Mouse (Mus musculus) embryo, embryonic 11 days (tissue): ENCODE data around the gene Cbl.

Experiments used
- DNase-seq: peaks from one replicate; pipeline ENCODE4 v3.0.0-alpha.2; 2015

Gene Cbl

DNA sequence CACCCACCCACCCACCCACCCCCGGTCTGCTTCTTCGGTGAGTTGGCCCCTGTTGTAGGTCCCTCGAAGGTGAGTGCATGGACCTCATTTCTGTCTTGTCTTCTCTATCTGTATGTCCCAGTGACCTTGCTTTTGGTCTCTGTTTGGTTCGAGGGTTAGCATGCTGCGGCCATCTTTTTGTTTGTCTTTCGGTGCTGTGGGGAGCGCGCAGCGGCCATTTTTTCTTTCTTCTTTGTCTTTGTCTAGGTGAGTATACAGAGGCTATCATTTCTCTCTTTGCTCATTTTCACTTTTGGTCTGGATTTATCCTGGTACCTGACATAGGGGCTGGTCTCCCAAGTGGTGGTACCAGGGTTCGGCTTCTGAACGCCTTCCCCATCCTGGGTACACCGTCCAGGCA is 55.0 kb downstream of the Cbl start:
- no peak for DNase-seq

DNA sequence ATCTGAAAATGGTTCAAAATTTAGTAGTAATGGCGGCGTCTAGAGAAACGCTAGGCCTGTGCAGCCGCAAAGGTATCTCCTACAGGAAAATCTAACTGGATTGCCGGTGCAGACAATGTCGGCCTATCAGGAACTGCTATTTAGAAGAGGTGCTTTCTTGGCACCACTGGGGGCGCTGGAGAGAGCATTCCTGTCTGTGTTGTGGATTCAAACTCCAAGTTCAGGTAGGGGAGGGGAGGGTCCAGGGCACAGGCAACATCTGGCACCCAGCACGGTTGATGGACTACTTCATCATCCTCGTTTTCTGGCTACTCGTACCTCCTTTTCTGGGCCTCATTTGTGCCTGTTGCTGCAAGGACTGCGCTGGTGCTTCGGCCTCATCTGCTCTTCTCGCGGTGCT is 55.5 kb downstream of the Cbl start:
- peak; percentile 41 for DNase-seq

DNA sequence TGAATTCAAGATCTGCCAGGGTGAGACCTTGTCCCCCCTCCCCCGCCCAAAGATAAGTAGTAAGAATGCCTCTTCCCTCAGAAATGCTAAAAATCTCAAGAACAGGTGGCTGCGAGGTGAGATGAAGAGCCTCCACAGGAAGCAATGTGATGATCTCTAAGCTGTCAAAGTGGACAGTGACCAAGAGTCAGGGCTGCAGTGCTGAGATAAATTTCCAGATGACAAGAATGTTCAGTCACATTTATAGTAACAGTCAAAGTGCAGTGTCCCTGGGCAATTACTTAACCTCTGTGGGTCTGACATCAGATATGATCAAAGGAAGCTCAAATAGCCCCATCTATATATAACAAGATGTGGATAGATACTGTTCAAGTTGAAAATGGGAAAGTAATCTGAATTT is 56.4 kb downstream of the Cbl start:
- DNase-seq = no peak

DNA sequence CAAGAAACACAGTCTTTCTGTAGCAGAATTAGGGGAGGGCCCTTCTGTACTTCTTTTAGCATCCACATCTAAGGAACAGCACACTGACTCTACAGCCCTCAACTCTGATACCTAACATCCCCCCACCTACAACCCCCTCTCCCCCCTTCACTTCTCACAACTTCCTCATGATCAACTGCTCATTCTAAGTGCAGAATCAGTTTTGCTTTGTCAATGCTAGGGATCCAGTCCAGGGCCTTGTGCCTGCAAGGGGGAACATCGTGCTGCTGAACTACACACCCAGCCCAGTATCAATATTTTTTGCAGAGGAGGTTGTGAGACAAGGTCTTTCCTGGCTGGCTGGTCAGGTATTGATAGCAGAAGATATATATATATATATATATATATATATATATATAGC is 57.9 kb downstream of the Cbl start:
- DNase-seq = no peak

DNA sequence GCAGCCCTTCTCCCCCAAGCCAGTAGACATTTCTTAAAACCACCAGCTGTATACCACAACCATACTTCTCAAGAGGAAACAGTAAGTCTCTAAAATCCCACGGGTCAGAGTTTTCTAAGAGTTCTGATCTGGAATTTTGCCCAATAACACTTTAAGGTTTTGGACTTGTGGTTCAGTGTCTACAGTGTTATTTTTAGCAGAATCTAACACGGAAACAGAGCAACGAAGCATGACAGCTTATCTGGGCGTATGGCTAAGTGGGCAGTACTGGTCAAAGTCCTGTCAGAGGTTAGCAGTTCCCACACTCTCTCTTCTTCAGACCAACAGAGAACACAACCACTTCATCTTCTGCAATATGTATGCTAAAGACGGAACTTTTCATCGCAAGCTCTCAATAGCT is 58.3 kb downstream of the Cbl start:
- no peak for DNase-seq

DNA sequence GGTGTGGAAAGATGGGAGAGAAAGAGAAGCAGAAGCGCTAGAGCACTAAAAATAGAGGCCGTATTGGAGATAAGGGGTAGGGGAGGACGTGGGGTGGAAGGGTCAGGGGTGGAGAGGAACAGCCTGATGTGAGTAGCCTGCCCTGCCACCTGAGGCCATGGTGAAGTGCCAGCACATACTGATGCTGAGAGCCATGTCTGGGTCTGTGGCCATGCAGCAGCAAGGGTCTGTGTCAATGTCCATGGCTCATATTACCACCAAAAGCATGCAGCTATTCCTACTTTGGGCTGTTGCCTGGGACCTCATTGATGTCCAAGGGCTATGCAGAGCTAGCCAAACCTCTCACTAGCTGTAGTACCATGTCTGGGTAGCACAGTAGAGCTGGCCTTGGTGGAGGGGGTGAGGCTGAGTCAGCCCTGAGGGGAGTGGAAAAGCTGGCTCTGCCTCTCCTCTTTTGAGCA is 63.1 kb downstream of the Cbl start:
- no peak for DNase-seq

DNA sequence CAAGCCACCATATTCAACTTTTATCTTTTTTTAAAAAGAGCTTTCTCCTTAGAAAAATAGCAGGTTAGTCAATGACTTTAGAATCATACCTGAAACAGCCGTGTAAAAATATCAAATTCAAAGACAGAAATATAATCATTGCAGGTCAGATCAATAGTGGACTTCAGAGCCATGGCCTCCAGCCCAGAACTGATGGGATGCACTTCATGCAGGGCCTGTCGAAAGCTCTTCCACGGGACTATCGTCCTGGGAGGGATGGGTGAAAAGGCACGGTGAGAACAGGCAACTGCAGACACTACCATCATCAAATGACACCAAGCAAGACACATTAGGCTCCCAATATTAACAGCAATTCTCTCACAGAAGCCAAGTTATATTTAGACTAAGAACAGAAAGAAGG is 64.9 kb downstream of the Cbl start:
- no peak for DNase-seq

DNA sequence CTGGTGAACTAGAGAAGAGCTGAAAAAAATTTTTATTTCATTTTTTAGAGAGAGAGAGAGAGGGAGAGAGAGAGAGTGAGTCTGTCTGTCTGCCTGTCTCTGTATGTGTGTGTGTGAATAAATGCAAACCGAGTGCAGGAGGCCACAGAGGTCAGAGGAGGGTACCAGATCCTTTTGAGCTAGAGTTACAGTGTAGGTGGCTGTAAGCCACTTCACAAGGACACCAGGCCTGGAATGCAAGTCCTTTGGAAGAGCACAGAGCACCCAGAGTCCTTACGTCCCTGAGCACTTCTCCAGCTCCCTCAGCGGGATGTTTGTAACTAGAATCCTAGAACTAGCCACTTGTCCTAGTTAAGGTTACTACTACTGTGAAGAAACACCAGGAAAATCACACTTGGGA is 74.0 kb downstream of the Cbl start:
- DNase-seq = no peak

DNA sequence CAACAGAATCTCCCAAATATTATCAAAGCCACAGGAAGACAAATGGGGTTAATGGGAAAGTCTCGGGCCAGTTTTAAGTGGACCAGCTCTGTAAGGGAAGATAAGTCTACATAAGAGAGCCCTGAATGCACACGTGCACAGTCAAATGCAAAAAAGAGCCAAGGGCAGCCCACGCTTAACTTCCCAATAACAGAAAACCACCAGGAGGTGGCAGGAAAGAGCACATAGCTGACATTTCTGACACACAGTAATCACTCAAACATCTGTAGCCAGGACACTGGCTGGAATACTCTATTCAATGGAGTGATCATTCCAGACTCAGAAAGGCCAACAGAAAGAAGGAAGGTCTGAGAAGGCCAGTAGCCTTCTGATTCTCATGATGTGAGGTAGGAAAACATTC is 86.6 kb downstream of the Cbl start:
- no peak for DNase-seq

DNA sequence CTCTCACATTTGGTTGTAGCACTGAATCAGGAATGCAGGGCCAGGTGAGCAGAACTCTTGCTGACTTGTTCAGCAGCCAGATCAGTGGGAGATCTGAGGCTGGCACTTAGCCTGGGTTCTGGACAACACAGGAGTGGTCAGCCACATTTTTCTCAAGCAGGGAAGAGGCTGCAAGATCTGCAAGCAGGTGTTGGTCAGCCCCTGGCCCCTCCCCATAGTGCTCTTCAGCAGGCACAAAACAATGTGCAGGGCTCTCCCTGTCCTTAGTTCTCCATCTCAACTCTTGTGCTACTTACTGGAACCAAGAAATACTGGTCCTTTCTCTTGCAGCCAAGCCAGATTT is 89.2 kb downstream of the Cbl start:
- DNase-seq = no peak

DNA sequence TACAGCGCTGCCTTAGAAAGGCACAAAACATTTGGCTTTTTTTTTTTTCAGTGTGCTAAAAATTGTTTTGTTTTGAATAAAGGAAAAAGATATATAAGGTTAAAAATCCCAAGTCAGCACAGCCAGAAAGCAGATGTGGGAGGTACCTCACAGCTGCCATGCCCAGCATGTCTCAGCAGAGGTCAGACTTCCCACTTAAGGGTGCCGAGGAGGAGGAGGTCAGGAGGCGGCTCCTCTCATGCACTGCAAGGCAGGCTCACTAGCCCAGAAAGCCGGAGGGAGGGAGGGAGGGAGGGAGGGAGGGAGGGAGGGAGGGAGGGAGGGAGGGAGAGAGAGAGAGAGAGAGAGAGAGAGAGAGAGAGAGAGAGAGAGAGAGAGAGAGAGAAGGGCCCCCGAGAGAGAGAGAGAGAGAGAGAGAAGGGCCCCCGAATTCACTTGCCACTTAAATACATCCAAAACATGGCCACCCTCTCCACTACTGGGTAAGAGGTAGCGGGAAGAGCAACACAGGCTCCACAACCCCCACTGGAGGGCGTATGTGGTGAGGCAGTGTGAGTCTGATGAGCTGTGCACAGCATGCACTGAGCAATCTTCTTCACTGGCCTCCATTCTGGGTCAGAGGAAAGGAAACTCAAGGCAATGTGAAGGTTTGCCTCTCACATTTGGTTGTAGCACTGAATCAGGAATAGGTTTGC is 89.7 kb downstream of the Cbl start:
- peak; percentile 52 for DNase-seq

DNA sequence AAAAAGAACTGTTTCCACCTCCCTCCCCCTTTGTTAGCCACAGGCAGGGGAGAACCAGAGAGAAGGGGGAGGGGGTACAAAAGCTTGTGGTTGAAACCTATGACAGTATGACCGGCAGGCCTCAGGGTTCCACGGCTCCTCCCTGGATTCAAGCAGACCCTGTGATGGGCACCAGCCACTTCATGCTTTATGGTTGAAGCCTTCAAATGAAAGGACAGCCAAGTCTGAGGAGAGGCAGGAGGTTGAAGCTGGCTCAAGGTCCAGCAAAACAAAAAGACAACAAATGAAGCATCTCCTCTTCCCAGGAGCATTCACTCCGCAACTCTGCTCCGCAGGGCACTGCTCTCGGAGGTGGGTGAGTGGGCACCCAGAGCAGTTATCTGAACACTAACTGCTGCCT is 90.4 kb downstream of the Cbl start:
- DNase-seq = no peak

DNA sequence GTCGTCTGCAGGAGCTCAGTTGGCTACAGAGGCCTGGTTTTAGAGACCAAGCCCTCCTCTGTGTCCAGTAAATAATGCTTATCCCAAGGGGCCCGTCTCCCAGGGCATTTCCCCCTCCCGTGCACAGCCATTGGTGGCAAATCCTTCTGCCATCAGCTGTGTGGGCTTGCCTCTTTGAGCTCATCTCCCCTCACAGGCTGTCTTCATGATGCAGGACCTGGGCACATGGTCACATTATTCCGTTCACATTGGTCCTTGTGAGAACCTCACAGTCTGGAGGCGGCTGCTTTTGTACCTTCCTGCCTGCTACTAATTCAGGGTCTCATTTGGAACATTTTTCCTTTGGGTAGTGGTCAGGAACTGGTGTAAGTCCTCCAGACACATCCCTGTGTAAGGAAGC is 91.9 kb downstream of the Cbl start:
- DNase-seq = no peak

DNA sequence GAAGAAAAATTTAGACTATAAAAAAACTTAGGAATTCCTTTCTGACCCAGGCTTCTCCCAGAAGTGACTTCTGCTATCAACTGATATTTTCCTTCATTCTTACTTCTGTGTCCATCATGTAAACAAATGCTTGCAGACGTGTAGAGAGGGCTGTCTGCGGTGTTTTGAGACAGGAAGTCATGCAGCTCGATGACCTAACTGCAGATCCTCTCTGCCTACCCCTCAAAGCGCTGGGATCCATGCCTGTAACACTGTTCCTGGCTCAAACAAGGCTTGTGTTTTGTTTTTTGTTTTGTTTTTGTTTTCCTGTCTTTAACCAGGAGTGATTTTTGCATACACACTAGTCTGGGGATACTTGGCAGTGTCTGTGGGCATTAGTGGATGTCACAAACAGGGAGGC is 96.0 kb downstream of the Cbl start:
- DNase-seq = no peak

DNA sequence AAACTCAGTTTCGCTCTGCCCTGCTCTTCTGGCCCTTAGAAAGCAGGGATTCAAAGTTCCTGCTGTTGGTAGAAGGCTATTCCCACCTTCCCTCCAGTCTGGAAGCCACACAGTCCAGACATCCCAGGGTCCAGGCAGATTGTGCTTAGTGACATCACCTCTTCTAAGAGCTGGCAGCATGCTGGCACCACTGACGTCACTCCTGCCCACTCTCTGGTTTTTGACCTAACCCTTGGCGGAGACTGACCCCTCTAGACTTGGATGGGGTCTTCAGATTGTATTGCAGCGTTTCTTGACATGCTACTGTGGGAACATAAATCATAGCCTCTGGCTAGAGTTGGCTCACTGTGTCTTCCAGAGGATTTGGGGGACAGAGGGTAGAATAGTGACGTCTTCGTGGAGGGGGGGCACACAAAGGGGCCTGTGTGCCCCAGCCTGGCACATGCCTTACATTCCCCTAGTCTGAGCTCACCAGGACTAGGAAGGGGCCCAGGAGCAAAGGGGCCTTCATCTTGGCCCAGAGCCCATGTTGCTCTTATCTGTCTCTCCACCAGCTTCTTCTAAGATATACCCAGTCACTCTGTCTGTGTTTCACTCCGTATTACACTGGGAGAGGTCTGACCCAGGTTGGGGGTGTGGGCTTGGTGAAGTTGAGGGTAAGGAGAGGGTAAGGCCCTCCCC is 98.0 kb downstream of the Cbl start:
- no peak for DNase-seq

DNA sequence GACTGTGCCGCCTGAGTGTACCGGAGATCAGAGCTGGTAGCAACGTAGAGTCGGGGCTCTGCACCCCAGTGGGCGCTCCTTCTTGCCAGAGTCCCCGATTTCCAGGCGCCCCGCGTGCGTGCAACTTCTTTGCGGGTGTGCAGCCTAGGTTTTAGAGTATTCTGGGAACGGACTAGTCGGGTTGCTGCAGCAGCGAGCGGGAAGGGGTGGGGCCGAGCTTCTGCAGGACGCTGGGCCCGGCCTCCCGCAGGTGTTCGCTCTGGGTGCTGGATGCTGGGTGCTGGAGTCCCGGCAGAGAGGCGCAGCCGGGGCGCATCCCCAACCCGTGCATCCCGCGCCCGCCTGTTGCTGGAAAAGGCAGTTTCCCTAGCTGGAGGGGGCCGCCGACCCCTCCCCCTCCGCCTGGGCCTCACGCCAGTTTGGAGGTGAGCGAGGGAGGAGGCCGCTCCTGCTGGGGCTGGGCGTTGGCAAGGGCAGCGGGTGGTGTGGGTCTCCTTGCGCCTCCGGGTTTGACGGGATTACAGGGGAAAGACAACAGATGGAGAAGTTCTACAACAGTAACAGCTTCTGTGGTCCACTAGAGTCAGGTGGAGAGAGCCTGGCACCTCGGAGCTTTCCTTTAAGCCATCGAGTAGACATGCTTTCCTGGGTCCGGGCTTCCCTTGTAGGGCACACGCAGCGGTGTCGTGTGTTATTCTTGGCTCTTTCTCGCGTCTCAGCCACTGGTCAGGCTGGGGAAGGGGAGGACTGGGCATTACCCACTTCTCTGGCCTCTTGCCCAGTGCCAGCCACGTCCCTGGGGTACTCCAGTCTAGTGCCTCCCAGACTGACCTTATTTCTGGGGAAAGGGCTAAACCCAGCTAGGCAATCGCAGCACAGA is 98.8 kb downstream of the Cbl start:
- peak; percentile 43 for DNase-seq

DNA sequence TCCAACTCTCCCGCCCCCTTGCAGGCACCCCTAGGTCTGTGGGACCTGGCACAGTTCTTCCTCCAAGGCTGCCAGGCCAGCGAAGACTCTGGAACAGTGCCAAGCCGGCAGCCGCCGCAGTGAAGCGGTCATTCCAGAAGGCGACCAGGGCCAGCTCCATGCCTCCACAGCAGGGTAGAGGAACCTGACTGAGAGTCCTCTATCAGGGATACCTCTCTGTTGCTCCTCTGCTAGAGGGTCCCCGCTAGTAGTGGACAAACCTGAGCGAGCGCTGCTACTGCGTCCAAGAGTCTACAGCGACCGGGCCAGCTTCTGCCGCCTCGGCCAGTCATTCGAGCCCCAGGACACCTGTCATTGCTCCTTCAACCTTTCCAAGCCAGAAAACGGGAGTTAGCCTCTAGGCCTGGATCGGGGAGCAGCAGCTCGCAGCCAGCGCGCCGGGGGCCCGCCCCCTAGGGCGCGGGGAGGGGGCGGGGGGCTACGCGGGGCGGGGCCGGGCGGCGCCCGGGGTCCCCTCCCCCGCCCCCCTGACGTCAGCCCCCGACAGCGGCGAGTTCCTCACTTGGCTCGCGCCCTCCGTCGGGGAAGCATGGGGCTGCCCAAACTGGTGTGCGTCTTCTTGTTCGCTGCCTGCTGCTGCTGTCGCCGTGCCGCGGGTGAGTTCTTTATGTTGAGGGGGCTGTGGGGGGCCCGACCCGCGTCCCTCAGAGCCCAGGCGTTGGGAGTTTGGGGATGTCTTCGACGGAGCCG is 99.6 kb downstream of the Cbl start, which contains the start of gene Mcam:
Gene Mcam, plus strand, starts transcription at position 369 of the 750 bp plus-strand sequence.
- peak; percentile 79 for DNase-seq

DNA sequence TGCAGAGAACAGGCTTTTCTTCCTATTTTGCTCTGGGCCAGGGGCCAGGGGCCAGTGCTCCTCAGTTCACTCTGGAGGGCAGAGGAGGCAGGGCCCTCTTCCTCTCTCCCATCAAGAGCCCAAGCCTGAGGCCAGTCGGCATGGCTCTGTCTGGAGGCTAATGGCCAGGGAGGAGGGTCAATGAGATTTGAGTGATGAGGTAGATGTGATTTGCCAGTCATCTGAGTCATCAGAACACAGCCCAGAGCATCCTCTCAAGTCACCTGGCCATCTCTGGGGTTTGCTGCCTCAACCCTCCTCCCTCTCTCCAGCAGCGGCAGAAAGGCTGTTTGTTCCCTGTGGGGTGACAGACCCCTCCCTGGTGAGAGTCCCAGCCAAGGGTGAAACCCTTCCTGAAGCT is 100.6 kb downstream of the Cbl start:
- no peak for DNase-seq

DNA sequence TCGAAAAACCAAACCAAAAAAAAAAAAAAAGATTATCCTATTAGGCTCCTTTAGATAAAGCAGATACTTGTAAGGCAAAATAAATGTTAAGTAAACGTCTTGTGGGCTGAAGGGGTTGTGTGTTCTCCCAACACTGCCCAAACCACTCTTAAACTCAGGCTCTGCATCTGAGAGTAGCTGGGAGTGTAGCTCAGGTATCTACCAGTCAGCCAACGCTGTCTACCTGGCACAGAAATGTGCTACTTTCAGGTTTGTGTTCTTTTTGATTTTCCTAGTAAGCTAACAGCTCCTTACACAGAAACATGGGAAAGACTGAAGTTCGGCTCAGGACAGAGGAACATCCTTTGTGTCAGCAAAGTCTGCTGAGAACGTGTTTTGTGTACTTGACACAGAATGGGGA is 101.6 kb downstream of the Cbl start:
- DNase-seq = no peak

DNA sequence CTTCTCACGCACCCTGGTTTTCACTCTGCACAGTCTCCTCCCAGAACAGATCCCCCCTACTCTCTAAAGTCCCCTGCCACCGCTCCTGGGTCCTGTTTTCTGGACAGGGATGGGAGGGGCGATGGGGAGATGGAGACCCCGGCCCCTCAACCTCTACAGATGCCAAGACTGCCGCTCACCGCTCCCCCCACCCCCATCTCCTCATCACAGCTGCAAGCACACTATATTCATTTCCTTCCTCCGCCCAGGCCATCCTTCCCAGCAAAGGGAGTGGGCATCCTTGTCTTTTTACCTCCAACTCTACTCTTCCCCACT is 102.6 kb downstream of the Cbl start:
- no peak for DNase-seq

DNA sequence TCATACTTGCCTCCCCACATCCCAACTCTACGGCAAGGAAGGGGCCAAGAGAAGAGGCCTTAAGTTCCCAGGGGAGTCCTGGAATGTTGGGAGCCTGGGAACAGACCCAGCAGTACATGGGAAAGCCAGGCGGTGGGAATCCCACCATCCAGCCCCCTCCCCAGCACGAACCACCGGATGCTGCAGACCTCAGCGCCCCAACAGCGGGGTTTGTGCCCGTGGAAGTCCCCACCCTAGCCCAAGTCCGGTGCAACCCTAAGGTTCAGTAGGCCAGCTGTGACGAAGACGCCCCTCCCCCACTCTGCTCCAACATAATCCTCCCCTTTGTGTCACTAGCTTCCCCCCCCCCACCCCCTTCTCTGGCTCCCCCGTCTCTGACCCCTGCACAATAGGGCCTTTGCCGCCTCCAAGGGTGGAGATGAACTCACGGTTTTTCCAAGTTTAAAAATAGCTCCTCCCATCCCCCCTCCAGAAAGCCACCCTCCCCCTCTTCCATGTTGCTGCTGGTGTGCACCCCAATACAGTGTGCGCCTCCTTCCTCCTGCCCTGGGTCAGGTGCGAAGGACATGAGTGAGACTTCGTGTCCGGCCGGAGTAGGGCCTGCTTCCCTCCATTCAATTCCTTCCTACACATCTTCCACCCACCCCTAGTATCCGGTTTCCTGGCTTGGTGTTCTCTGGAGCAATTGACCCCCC is 103.1 kb downstream of the Cbl start:
- peak; percentile 73 for DNase-seq

DNA sequence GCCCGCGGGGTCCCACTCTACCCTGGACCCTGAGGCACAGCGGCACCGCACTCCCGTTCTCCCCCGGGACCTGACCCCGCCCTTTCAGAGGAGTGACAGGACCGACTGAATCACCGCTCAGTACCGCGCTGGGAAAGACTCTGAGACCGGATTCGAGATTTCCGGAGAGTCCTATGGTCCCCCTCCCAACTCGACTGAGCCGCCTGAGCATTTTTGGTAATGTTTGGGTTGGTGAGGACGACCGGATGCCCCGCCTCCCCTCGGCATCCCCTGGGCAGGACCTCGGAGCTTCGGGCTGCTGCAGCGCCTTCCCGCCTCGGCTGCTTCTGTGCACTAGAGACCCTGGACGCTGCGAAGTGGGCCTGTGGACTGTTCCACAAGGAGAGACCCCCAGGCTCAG is 103.8 kb downstream of the Cbl start:
- DNase-seq = peak; percentile 86

DNA sequence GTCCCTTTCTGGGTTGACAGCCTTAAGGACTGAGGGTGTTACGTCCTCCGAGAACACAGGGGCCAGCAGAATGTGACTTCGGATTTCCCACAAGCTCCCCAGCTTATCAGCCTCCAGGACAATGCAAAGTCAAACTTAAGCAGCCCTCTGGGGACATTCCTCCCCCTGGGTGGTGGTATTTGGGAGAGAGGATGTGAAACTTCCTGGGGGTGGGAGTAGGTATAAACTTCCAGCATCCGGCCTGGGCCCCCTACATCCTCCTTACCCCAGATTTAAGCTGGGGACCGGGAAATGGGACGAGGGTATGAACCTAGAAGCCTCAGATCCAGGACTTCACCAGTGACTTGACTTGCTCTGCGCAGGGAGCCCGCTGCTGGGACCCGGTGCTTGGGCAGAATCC is 104.2 kb downstream of the Cbl start:
- no peak for DNase-seq
